Mouse (Mus musculus) kidney, postnatal 4 days (tissue): ENCODE results near the gene Cux2.

Experiments
- DNase-seq, 2 experiments: peaks; one replicate each; pipeline ENCODE4 v3.0.0; 2021; ENCODE audit warnings: mixed read lengths in 2 of 2

Gene Cux2

GRCm38 (mm10) chr5:121913999-121914398 lies 135.9 kb downstream of the Cux2 start:
- peak; percentile 59 to 72 for DNase-seq

DNA sequence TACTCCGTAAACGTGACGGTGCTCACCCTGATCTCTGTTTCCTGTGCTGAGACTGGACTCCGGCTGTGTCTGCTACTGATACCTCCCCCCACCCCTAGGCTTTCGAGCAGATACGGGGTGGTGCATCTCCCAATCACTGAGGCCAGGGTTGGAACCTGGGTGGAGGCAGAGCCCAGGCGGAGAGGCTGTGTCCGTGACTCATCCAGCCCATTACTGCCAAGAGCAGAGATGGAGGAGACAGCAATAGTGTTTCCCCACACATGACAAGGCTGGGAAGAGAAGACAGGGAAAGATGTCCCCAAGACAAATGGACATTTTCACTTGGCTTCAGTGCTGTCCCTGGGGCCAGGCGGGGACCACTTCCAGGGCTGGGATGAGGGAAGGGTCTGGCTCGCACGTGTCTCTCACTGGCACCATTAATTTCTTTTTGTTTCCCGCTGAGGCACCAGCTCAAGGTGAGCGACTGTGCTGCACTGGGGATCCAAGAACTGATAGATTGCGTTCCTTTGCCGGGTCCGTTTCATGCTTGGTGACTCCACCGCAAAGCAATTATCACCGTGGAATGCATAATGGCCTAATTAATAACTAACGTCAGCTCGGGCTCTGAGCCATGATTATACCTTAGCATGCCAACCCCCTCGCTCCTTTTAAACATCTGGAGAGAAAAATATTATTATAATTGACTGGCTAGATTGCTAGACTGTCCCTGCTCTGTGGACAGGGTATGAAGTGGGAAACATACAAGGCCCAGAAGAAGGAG lies 140.5 kb downstream of the Cux2 start:
- no peak for DNase-seq

DNA sequence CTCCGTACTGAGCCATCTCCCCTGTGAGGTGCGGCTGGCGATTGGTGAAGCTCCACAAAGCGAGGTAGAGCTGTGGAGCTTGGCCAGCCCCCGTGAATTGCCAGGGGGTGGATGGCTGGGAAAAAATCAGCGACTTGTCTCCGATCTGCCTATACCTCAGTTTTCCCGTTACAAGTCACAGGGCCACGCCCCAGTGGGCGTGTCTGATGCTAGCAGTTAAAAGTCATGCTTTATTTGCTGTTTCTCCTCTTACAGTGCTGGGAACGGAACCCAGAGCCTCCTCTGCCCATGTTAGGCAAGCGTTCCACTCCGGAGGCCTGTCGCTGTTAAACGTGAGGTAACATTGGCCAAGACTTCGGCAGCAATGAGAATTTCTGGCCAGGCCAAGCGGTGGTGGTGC lies 144.2 kb downstream of the Cux2 start:
- no peak for DNase-seq

DNA sequence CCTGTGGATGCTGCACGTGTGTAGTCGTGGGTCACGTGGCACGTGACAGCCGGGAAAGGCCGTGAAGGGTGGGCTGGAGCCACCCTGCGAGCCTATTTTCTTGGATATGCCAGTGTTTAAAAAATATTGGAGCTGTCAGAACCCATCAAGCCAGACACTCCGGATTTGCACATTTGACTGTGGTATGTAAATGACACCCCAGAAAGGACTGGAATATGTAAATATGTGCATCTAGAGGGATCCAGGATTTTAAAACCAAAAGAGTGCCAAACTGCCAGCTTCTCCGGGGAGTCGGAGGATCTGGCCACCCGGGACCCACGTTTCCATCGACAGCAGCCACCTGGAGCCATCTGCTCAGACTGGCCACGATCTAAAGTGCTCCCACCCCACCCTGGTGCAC lies 145.1 kb downstream of the Cux2 start:
- DNase-seq, result no peak

DNA sequence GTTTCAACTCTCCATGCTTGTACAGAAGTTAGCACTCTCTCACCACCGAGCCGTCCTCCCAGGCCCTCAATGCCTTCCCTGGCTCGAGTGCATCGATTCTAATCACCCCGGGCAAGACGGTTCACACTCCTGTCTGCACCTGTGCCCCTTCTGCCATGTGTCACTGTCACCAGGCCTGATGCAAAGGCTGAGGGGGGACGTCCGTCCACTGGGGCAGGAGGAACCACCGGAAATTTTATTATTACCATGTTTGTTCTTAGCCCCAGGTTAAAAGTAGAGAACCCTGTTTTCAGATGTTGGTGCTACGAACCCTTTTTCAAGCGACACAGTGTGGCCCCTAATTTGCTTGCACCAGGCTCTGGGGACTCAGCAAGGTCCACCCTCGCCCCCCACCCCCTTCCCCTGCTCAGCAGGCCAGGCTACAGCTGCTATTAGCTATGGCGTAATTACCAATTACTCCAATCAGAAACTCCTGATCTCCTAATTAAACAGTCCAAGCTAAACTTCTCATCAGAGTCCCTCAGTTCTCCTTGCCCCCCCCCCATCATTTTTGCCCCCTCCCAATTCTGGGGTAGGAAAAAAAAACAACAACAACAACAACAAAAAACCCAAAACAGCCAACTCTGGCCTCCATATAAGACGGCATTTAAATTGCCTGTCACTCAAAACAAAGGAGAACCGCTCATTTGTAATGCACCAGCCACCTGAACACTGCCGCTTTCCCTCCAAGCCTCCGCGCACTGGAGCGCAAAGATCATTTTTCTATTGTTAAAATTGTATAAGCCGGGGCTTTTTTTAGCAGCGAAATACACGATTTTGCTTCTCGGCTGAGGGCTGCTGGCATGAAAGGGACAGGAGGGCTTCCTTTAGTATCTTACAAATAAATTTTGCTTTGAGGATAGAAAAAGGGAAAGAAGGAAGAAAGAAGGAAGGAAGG lies 146.8 kb downstream of the Cux2 start:
- DNase-seq, result no peak

- peak; percentile 25 to 30 for DNase-seq
Measured at GRCm38 (mm10) chr5:121895117-121895756, 154.7 kb downstream of the Cux2 start.

DNA sequence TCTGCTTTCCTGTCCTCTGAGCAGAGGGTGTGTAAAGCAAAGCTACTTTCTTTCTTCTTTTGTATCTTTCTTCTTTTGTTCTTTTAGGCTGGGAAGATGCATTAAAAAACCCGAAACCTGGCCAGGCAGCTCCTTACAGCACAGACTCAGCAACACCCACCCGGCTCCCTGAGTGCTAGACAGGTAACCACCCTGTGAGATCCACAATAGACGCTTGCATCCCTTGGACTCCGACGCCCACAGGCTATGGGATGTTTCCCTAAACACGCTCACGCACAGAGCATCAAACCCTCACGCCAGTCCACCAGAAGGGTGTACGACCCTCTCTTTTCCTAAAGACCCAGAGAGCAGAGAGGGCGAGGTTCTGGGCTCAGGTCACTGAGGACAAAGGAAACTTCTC lies 155.3 kb downstream of the Cux2 start:
- no peak for DNase-seq

- no peak for DNase-seq
Measured at GRCm38 (mm10) chr5:121893581-121893980, 156.3 kb downstream of the Cux2 start.

DNA sequence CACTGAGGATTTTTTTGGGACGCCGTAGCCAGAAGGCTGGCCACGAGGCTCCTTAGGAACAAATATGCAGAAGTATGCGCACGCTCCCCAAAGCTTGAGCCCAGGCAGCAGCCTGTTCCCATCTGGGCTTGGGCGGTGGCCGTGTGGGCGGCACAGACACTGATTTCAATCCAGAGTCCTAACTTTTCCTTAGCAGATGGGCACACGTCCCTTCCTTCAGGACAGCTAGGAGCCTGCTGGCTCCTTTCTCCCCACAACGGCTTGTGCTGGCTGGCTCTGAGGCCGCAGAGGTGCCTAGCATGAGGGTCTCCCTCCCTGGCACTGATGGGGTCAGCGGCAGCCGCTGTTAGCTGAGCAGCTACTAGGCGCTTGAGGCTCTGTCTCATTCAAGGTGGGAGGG lies 157.6 kb downstream of the Cux2 start:
- DNase-seq, result no peak

DNA sequence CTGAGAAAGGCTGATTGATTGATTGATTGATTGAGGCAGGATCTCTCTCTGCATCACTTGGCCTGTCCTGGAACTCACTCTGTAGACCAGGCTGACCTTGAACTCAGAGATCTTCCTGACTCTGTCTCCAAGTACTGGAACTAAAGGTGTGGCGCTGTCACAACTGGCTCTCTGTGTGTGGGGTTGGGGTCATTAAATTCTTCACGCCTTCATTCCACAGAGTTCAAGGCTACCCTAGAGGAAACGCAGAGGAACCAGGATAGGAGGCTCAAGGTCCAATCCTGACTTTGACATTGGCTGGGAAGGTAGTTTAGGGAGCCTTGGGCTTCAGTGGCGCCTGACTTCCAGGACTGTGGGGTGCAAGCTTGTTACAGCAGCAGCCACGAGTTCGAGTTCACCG lies 159.0 kb downstream of the Cux2 start:
- DNase-seq, result no peak

GRCm38 (mm10) chr5:121889819-121890362 lies 160.0 kb downstream of the Cux2 start:
- DNase-seq, result no peak

GRCm38 (mm10) chr5:121889375-121889774 lies 160.5 kb downstream of the Cux2 start:
- peak; percentile 24 to 37 for DNase-seq

GRCm38 (mm10) chr5:121883356-121883755 lies 166.5 kb downstream of the Cux2 start:
- DNase-seq, result no peak

- peak; percentile 57 to 66 for DNase-seq
Measured at GRCm38 (mm10) chr5:121879211-121879610, 170.7 kb downstream of the Cux2 start.

DNA sequence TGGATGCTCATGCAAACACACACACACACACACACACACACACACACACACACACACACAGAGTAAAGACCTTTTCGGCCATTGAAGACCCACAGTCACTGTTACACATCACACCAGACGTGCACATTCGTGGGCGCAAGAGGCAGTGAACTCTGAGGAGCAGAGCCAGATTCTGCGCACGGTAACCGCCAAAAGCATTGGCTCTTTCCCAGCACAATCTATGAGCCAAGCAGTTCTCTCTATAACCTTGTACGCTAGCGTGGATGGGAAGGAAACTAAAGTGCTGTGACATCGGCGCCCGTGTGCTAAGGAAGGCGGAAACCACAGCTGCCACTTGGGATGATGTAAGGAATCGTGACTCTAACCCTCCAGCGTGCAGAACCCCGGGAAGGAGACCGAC lies 171.2 kb downstream of the Cux2 start:
- DNase-seq, result no peak

- no peak for DNase-seq
Measured at GRCm38 (mm10) chr5:121876901-121877300, 173.0 kb downstream of the Cux2 start.

DNA sequence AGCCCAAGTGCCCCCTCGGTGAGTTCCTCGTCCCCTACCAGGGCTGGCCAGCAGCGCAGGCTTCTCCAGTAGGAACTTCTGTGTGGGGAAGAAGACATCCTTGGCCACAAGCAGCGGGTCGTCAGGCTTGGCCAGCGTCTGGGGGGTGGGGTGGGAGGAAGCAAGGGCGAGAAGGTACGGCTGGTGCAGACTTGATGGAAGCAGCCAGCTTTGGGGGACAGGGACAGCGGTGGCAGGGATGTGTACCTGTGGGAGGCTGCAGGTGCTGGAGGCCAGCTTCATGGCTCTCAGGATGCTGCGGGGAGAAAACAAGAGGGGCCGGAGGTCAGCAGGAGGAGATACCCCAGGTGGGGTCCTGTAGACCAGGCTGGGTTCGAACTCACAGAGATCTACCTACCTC lies 174.9 kb downstream of the Cux2 start:
- DNase-seq, result no peak

DNA sequence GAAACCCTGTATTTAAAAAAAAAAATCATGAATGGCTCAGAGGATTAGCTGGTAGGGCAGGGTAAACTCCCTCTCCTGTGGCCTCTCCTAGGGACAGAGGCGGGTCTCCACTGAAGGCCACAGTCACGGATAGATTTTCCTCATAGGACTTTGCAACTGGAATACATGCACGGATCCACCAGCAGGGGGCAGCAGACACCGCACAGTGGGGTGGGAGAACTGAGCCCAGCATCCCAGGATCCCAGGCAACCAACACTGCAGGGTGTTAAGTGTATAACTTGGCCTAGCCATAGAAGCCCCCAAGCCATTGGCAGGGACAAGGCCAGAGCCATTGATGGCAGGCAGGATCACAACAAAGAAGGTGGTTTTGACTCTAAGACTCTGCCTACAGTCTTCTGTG lies 177.7 kb downstream of the Cux2 start:
- DNase-seq, result peak; percentile 93 to 94

- no peak for DNase-seq
Measured at GRCm38 (mm10) chr5:121871515-121872030, 178.3 kb downstream of the Cux2 start.

DNA sequence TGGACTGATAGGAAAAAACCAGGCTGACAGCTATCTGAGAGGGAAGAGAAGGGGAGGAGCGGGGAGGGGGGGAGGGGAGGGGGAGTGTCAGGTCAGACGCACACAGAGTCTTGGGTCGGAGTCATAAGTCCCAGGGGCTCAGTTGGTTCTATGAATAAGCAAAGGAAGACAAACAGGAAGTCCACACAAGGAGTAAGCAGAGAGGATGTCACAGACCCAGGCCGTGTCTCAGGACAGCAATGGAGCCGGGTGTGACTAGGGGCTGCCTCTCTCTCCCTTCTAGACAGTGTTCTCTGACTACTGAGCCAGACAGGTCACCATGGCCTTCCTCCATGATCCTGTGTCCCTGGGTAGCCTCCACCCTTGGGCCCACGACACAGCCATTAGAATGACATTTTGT lies 179.1 kb downstream of the Cux2 start:
- no peak for DNase-seq

GRCm38 (mm10) chr5:121867963-121868362 lies 181.9 kb downstream of the Cux2 start:
- no peak for DNase-seq

GRCm38 (mm10) chr5:121864330-121864729 lies 185.6 kb downstream of the Cux2 start:
- no peak for DNase-seq

- DNase-seq, result no peak
Measured at GRCm38 (mm10) chr5:121861964-121862363, 187.9 kb downstream of the Cux2 start.
